Mouse (Mus musculus) G1E (cell line): Measurements from ENCODE around the gene Mtus2. TPM values are rescaled to one million over a fixed set of nuclear protein-coding genes. Genes with fewer than 3 reads are reported as not detected.

Experiments used
- ATAC-seq: 2 replicates; pipeline ENCODE4 v1.8.0; 2016; ENCODE audit warnings: mild to moderate bottlenecking; ENCODE audit not compliant: insufficient number of reproducible peaks, poor library complexity, low FRiP score, severe bottlenecking; ENCODE audit errors: extremely low read depth
- DNase-seq: peaks from one replicate; pipeline ENCODE4 v3.0.0; 2012; ENCODE audit warnings: low spot score
- H3K27me3 ChIP-seq: 2 replicates; pipeline ENCODE4 v1.6.1; 2012; ENCODE audit warnings: mild to moderate bottlenecking, low read length, inconsistent platforms; ENCODE audit not compliant: insufficient read depth
- H3K36me3 ChIP-seq: replicated peaks from 2 replicates; pipeline ENCODE3; 2012; ENCODE audit warnings: mild to moderate bottlenecking, inconsistent platforms
- H3K4me1 ChIP-seq: 2 replicates; pipeline ENCODE4 v1.6.1; 2012; ENCODE audit warnings: low read depth, low read length, inconsistent platforms, mixed read lengths; ENCODE audit not compliant: insufficient read depth
- H3K4me3 ChIP-seq: 2 replicates; pipeline ENCODE4 v1.5.1; 2012; ENCODE audit warnings: low read depth, mild to moderate bottlenecking, inconsistent platforms, low read length, moderate library complexity, mixed read lengths
- H3K9me3 ChIP-seq: replicated peaks from 2 replicates; pipeline ENCODE4 v1.6.1; 2012; ENCODE audit warnings: inconsistent platforms
- CTCF ChIP-seq: IDR thresholded peaks from 2 replicates; pipeline ENCODE4 v1.5.1; 2012; ENCODE audit warnings: low read depth, low read length, inconsistent platforms, mixed read lengths
- GATA1 ChIP-seq: IDR thresholded peaks from 2 replicates; pipeline ENCODE4 v1.6.1; 2012; ENCODE audit warnings: borderline replicate concordance, low read length, inconsistent platforms, mixed read lengths
- GATA2 ChIP-seq: IDR thresholded peaks from 2 replicates; pipeline ENCODE4 v1.6.1; 2012; ENCODE audit warnings: low read depth, low read length, inconsistent platforms, borderline replicate concordance
- POLR2AphosphoS5 ChIP-seq: IDR thresholded peaks from 2 replicates; pipeline ENCODE4 v1.6.1; 2012; ENCODE audit warnings: low read depth, low read length, inconsistent platforms; ENCODE audit not compliant: insufficient replicate concordance
- TAL1 ChIP-seq: conservative IDR thresholded peaks from 2 replicates; pipeline ENCODE4 v1.6.1; 2012; ENCODE audit warnings: low read depth, low read length, inconsistent platforms, mixed read lengths
- polyA plus RNA-seq: library from polyadenylated mRNA; stranded (reverse); fragments of >175 nt; gene quantifications from 2 replicates; pipeline ENCODE4 v1.2.3, GENCODE M21; 2012
- total RNA-seq, 2 experiments: library from RNA; stranded (forward) in 1 of 2; stranded (reverse) in 1 of 2; fragments of 200-1000 nt in 1 of 2; fragments of >200 nt in 1 of 2; fragmentation: Nextera tagmentation in 1 of 2; gene quantifications; 2 replicates each; pipeline ENCODE4 v1.2.3; 2014 to 2017

Gene Mtus2
- total and polyA plus RNA-seq, 3 experiments, result 1.1 TPM; not detected in 2

- Histone ChIP-seq H3K27me3 (no peaks in the 10 kb centered on the region), H3K4me3 (no peak overlapping the region), H3K9me3 (peaks cover 46% of the 10 kb centered on the region), H3K4me1 (no peaks in the 10 kb centered on the region), H3K36me3 (no peaks in the 10 kb centered on the region)
- ATAC-seq (no peak), DNase-seq (no peak)
- no peak for TF ChIP-seq CTCF
- TF ChIP-seq TAL1, result no peak
These were observed 314.9 kb downstream of the Mtus2 start for GRCm38 (mm10) chr5:148272065-148272464.

- ATAC-seq, result no peak
- Histone ChIP-seq H3K9me3 (peaks cover 43% of the 10 kb centered on the region), H3K36me3 (no peaks in the 10 kb centered on the region), H3K4me3 (no peak overlapping the region), H3K27me3 (no peaks in the 10 kb centered on the region), H3K4me1 (no peaks in the 10 kb centered on the region)
- no peak for DNase-seq
- TF ChIP-seq TAL1, result no peak
- TF ChIP-seq GATA1, result no peak
- no peak for TF ChIP-seq CTCF
- no peak for TF ChIP-seq POLR2AphosphoS5
- no peak for TF ChIP-seq GATA2
These were observed 315.7 kb downstream of the Mtus2 start for GRCm38 (mm10) chr5:148272771-148273170.

DNA sequence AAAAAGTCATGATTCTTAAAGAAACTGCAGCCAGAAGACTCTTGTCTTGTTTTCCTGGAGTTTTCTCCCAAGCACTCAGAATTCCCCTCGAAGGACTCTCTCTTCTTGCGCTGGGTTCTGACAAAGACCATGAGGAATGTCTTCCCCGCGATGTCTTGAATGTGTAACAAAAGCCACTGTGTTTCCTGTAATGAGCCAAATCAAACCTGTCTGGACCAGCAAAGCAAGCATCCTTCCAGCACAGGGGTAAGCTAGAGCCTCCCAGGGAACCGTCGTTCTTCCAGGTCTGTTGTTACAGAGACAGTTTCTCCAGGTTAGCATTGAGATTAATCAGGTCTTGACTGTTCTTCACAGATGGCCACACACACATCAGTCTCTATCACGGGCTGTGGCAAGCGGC lies 321.1 kb downstream of the Mtus2 start:
- H3K9me3 ChIP-seq, result peaks cover 53% of the 10 kb centered on the region
- DNase-seq (no peak), ATAC-seq (no peak)
- H3K36me3 ChIP-seq, result no peaks in the 10 kb centered on the region
- H3K4me3 ChIP-seq, result no peak overlapping the region
- H3K4me1 ChIP-seq, result no peaks in the 10 kb centered on the region
- TF ChIP-seq TAL1 (no peak), GATA2 (no peak), GATA1 (no peak), POLR2AphosphoS5 (no peak), CTCF (no peak)
- H3K27me3 ChIP-seq, result no peaks in the 10 kb centered on the region

- no peak for TF ChIP-seq CTCF
- no peak for TF ChIP-seq GATA1
- no peak for TF ChIP-seq TAL1
- no peak for TF ChIP-seq GATA2
- TF ChIP-seq POLR2AphosphoS5, result no peak
- Histone ChIP-seq H3K9me3 (peaks cover 55% of the 10 kb centered on the region), H3K4me1 (no peaks in the 10 kb centered on the region), H3K4me3 (no peak overlapping the region), H3K36me3 (no peaks in the 10 kb centered on the region), H3K27me3 (no peaks in the 10 kb centered on the region)
- DNase-seq, result no peak
- no peak for ATAC-seq
These were observed 323.2 kb downstream of the Mtus2 start for GRCm38 (mm10) chr5:148280321-148280720.

GRCm38 (mm10) chr5:148282093-148282492 lies 325.0 kb downstream of the Mtus2 start:
- H3K4me1 ChIP-seq, result no peaks in the 10 kb centered on the region
- H3K4me3 ChIP-seq, result no peak overlapping the region
- no peak for ATAC-seq
- H3K27me3 ChIP-seq, result no peaks in the 10 kb centered on the region
- no peak for TF ChIP-seq CTCF
- TF ChIP-seq GATA1, result no peak
- TF ChIP-seq GATA2, result no peak
- no peak for TF ChIP-seq POLR2AphosphoS5
- no peaks in the 10 kb centered on the region for H3K36me3 ChIP-seq
- H3K9me3 ChIP-seq, result peaks cover 54% of the 10 kb centered on the region
- no peak for DNase-seq

DNA sequence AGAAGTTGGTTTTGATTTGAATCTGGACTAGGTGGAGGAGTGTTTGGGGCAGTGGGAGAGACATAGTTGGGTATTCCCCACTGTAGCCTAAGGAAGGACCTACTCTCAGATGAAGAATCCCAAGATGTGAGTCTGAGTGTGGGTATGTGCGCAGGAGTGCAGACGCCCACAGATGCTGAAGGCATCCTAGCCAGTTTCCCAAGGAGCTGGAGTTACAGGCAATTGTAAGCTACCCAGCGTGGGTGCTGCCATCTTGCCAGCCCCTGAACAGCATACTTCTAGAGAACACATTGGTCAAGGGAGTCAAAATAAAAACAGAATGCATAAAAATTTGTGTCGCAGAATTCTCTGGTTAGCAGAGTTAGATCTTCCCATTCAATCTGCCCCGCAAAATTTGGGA lies 325.5 kb downstream of the Mtus2 start:
- no peaks in the 10 kb centered on the region for H3K36me3 ChIP-seq
- no peak for DNase-seq
- peaks cover 59% of the 10 kb centered on the region for H3K9me3 ChIP-seq
- no peaks in the 10 kb centered on the region for H3K27me3 ChIP-seq
- no peak for ATAC-seq
- H3K4me3 ChIP-seq, result no peak overlapping the region
- H3K4me1 ChIP-seq, result no peaks in the 10 kb centered on the region
- TF ChIP-seq CTCF, result no peak
- TF ChIP-seq GATA2, result no peak
- TF ChIP-seq POLR2AphosphoS5, result no peak
- TF ChIP-seq TAL1, result no peak
- no peak for TF ChIP-seq GATA1

DNA sequence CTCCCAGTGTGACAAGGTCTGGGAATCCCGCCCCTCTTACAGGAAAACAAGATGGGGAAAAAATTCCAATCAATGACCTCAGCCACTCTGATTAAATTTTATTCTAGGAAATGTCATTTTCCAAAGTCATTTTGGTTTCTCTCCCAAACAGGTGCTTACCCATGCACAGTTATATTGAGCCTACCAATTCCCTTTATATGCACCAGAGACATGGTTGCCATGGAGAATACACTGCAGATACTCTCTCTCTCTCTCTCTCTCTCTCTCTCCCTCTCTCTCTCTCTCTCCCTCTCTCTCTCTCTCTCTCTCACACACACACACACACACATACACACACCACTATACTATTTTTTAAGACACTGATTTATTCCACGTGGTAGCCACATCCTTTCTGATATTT lies 326.1 kb downstream of the Mtus2 start:
- Histone ChIP-seq H3K4me3 (no peak overlapping the region), H3K4me1 (no peaks in the 10 kb centered on the region), H3K27me3 (no peaks in the 10 kb centered on the region), H3K36me3 (no peaks in the 10 kb centered on the region), H3K9me3 (peaks cover 61% of the 10 kb centered on the region)
- no peak for ATAC-seq
- no peak for TF ChIP-seq TAL1
- TF ChIP-seq CTCF, result no peak
- TF ChIP-seq GATA2, result no peak
- TF ChIP-seq GATA1, result no peak
- TF ChIP-seq POLR2AphosphoS5, result no peak
- no peak for DNase-seq
